Mouse (Mus musculus) lung, adult 10 weeks (tissue): ENCODE measurements around the gene Ciao1. TPM values are rescaled to one million over a fixed set of nuclear protein-coding genes. Genes with fewer than 3 reads are reported as not detected.

Experiments
- polyA plus RNA-seq: library from polyadenylated mRNA; stranded (reverse); fragments of 350-450 nt; fragmentation: Illumina TruSeq; extraction: RNeasy Lipid Tissue Mini Kit (QIAGEN cat#74804); gene quantifications from one replicate; pipeline ENCODE4 v1.2.3, GENCODE M21; 2014; ENCODE audit warnings: low read depth, low replicate concordance; ENCODE audit not compliant: insufficient read depth

The Ciao1 gene
- 56.5 TPM for polyA plus RNA-seq

GRCm38 (mm10) chr2:127247592-127248333 is at the start of gene Ciao1, which contains the start of gene Tmem127:
Gene Ciao1, minus strand, starts transcription at chr2:127247816.
Gene Tmem127, plus strand, starts transcription at chr2:127247908.

GRCm38 (mm10) chr2:127269491-127270299 is 22.1 kb upstream of the Ciao1 start, which contains the start of gene Stard7:
Gene Stard7, plus strand, starts transcription at chr2:127270218.

GRCm38 (mm10) chr2:127207547-127208451 is 39.8 kb downstream of the Ciao1 start, which contains the start of the genes 1810024B03Rik and Snrnp200:
Gene 1810024B03Rik, minus strand, starts transcription at chr2:127208280.
Gene Snrnp200, plus strand, starts transcription at chr2:127208386.

Other genes with a start within 250 kb of the Ciao1 start
- 2.2 TPM for gene Ap4e1, start 239.1 kb downstream of the Ciao1 start, polyA plus RNA-seq
- gene Blvra, start 177.2 kb downstream of the Ciao1 start, polyA plus RNA-seq = 29.1 TPM
- 3.5 TPM for gene Ncaph, start 113.9 kb downstream of the Ciao1 start, polyA plus RNA-seq
- 7.6 TPM for gene Itpripl1, start 104.4 kb downstream of the Ciao1 start, polyA plus RNA-seq
- 1.3 TPM for gene 1810024B03Rik, start 39.5 kb downstream of the Ciao1 start, polyA plus RNA-seq
- 23.3 TPM for gene Snrnp200, start 39.4 kb downstream of the Ciao1 start, polyA plus RNA-seq
- 22.1 TPM for gene Tmem127, start 92 bp upstream of the Ciao1 start, polyA plus RNA-seq
- gene Stard7, start 22.4 kb upstream of the Ciao1 start, polyA plus RNA-seq = 27.9 TPM
- gene Dusp2, start 88.3 kb upstream of the Ciao1 start, polyA plus RNA-seq = 5.6 TPM
- not detected for gene Astl, start 90.8 kb upstream of the Ciao1 start, polyA plus RNA-seq
- 0.08 TPM for gene Adra2b, start 115.4 kb upstream of the Ciao1 start, polyA plus RNA-seq
- not detected for gene Gpat2, start 177.4 kb upstream of the Ciao1 start, polyA plus RNA-seq
- 16.4 TPM for gene Fahd2a, start 196.7 kb upstream of the Ciao1 start, polyA plus RNA-seq